Mouse (Mus musculus): ENCODE measurements at regions not wholly inside any gene's neighbourhood (a gene's known extent, or its start where the extent isn't known, plus 50 kb on each side); places are given as distances from the start of the nearest gene placed in this dataset.

DNA sequence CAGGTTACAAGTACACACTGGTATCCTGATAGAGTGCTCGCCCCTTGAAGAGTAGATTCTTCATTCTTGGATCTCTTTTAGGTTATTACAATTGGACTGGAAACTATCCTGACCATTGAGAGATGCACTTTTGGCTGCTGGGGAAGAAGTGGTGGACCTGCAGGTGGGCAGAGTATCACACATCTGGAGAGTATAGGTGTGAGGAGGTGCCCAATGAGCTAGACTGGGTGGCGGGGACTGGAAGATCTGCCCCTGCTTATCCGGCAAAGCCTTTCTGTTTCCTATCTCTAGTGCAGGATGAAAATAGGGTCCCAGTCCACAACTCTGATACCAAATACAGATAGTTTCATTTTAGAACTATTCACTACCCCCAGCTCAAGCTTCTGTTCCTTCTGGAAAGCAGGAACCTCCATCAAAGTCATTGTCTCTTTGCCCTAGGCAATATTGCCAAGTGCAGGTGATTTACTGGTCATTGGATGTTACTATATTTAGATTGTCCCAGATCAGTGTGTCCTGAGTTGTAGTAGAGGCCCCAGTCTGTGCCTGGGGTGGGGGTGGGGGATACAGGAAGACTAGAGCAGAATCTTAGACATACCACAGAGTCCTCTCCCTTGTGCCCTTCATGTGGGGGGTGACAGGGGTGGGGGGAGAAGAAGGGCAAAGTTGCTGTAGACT, 62.5 kb upstream of the Ube2e1 start:
- no peak for DNase-seq (ENCODE audit: low spot score)

DNA sequence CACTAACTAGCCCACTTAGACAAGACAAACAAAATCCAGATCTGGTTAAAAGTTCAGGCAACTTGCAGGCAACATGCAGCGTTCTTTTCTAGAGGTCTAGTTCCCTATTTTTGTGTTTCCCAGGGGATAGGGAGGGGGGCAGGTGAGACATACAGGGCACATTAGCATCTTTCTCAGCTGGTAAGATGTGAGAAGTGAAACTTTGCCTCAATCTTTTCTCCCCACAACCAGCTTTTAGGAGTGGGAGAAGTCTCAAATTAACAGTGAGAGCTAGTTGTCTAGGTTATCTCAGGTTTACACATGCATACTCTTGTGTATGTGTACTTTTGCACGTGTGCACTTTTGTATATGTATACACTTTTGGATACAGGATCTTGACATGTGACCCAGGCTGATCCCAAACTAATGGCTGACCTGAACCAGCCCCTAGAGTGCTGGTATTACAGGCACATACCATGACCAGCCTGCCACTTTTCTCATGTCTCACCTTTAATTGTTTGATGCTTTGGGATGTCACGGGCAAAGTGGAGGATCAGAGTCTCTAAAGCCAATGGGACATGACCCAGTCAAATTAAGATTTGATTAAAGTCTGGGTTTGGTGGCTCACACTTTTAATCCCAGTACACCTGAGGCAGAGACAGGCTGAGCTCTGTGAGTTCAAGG, 60.3 kb upstream of the Ube2e1 start:
- DNase-seq (ENCODE audit: low spot score) = no peak

DNA sequence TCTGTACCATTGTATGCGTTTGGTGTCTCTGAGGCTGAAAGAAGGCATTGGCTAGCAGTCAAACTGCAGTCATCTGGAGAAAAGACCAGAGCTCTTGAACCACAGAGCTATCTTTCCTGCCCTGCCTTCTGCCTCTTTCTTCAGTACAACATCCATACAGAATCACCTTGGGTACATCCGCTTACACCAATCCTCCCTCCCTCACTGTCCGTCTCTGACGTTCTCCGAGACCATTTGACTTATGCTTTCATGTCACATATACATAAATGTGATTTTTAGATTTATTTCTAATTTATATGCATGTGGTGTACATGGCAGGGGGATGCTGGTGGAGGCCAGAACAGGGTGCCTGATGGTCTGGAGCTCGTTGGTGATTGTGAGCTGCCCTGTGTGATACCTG, 57.7 kb upstream of the Ube2e1 start:
- DNase-seq (ENCODE audit: low spot score) = no peak

DNA sequence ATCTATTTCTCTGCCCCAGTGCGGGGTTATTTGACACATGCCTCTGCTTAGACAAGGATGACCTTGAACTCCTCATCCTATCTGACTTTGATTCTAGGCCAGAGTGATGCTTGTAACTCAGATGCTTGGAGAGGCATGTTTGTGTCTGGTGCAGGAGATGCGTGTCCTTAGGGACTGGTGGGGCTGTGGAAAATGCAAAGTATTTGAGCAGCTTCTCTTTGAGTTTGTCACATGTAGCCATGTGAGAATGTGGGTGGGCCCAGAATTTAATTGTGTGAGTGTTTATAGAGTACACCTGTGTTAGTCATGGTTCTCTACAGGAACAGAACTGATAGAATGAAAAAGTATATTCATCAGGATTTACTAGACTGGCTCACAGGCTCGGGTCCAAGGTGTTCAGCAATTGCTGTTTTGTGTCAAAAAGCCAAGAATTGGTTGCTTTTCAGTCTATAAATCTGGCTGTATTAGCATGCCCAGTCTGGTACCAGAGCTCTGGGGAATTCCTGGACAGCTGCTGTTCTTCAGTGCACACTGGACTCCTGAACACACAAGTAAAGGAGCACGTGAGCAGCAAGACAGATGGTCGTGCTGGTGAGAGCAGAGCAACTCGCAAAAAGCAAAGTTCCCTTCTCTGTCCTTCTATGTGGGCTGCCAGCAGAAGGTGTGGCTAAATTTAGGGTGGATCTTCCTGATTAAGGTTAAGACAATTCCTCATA, 54.5 kb upstream of the Ube2e1 start:
- no peak for DNase-seq (ENCODE audit: low spot score)

All from urinary bladder, postnatal 25 days (tissue).